Mouse (Mus musculus): ENCODE data around the gene Fabp3. TPM values are rescaled to one million over a fixed set of nuclear protein-coding genes. Genes with fewer than 3 reads are reported as not detected.

Fabp3 gene
- polyA plus RNA-seq, 1 experiment from 2014 or later: 15.7 TPM

- Histone ChIP-seq H3K9me3 (ENCODE audit: control insufficient read depth, low read length) (no peaks in the 10 kb centered on the region), H3K36me3 (ENCODE audit: control insufficient read depth, insufficient read depth, low read length) (peaks cover 28% of the 10 kb centered on the region), H3K4me3 (ENCODE audit: low read length) (peak overlapping the region; percentile 78), H3K4me1 (ENCODE audit: control insufficient read depth, insufficient read depth, low read length) (peaks cover 12% of the 10 kb centered on the region), H3K27ac (ENCODE audit: low read depth, low read length) (peak overlapping the region; percentile 53), H3K4me2 (replicated peaks; ENCODE audit: low read depth, low read length) (peak overlapping the region; percentile 76), H3K9ac (ENCODE audit: low read depth, low read length) (peak overlapping the region; percentile 80), H3K27me3 (ENCODE audit: control insufficient read depth, insufficient read depth, low read length) (no peaks in the 10 kb centered on the region)
- no peak; the same call in 1 of the 2 replicates for ATAC-seq (ENCODE audit: low FRiP score, low TSS enrichment)
- WGBS: under 1% methylated on average over 19 of the region's 19 CpGs
These were observed 51.8 kb downstream of the Fabp3 start for GRCm38 (mm10) chr4:130360238-130360590.

Other genes starting within 250 kb of the Fabp3 start
- 77.3 and 85.9 TPM in 2 replicates for gene Pef1, start 206.0 kb upstream of the Fabp3 start, polyA plus RNA-seq (2014; fragmentation: Nextera tagmentation; extraction: Ambion mirVana)
- not detected in 2 replicates for gene Hcrtr1, start 169.2 kb upstream of the Fabp3 start, polyA plus RNA-seq (2014; fragmentation: Nextera tagmentation; extraction: Ambion mirVana)
- gene Tinagl1, start 133.5 kb upstream of the Fabp3 start, polyA plus RNA-seq (2014; fragmentation: Nextera tagmentation; extraction: Ambion mirVana): 20.9 and 26.1 TPM in 2 replicates
- not detected in 2 replicates for gene Gm853, start 86.2 kb upstream of the Fabp3 start, polyA plus RNA-seq (2014; fragmentation: Nextera tagmentation; extraction: Ambion mirVana)
- gene Serinc2, start 29.4 kb upstream of the Fabp3 start, polyA plus RNA-seq (2014; fragmentation: Nextera tagmentation; extraction: Ambion mirVana): 42.7 and 44.9 TPM in 2 replicates
- gene Gm10570, start 79 bp downstream of the Fabp3 start, polyA plus RNA-seq (2014; fragmentation: Nextera tagmentation; extraction: Ambion mirVana): not detected in 2 replicates
- 74.2 and 90.7 TPM in 2 replicates for gene Zcchc17, start 51.3 kb downstream of the Fabp3 start, polyA plus RNA-seq (2014; fragmentation: Nextera tagmentation; extraction: Ambion mirVana)
- gene Snrnp40, start 51.5 kb downstream of the Fabp3 start, polyA plus RNA-seq (2014; fragmentation: Nextera tagmentation; extraction: Ambion mirVana): 186 and 189 TPM in 2 replicates

All from kidney, embryonic 14.5 days (tissue).